Mouse (Mus musculus) cerebellum, postnatal 14 days (tissue): Measurements from ENCODE around the gene Gm10696.
"Not testable (repeated sequence)": the region's sequence is repeated elsewhere in the genome, so short reads cannot be mapped to it uniquely, and the experiment has no call there.

Experiments used
- DNase-seq, 2 experiments: peaks; one replicate each; pipeline ENCODE4 v3.0.0; 2021; ENCODE audit warnings: mixed read lengths in 2 of 2

Gm10696 gene

GRCm38 (mm10) chr3:94178093-94178492 lies at the start of gene Gm10696:
TSS of gene Gm10696 (minus strand) at chr3:94178193.
- not testable (repeated sequence) for DNase-seq

GRCm38 (mm10) chr3:94196414-94196813 lies 18.4 kb upstream of the Gm10696 start, which contains the start of gene Gm5286:
TSS of gene Gm5286 (plus strand) at chr3:94196714.
- not testable (repeated sequence) for DNase-seq

GRCm38 (mm10) chr3:94167351-94167750 lies 10.6 kb downstream of the Gm10696 start:
- not testable (repeated sequence) for DNase-seq
